Mouse (Mus musculus) small intestine, adult 2 months (tissue): ENCODE data around the gene Pou2f2.

ENCODE experiments used
- CTCF ChIP-seq: fragments of 200-500 bp; IDR thresholded peaks from 2 replicates; pipeline ENCODE4 v1.5.1; 2012; ENCODE audit warnings: low read depth, mild to moderate bottlenecking, control low read depth, inconsistent platforms, low read length, moderate library complexity, mixed read lengths; ENCODE audit not compliant: insufficient replicate concordance, insufficient read length; ENCODE audit errors: extremely low read depth
- POLR2A ChIP-seq: fragments of 200-500 bp; IDR thresholded peaks from 2 replicates; pipeline ENCODE4 v1.6.1; 2012; ENCODE audit warnings: low read depth, mild to moderate bottlenecking, control low read depth, inconsistent platforms, low read length, moderate library complexity

GRCm38 (mm10) chr7:25150151-25150663, 29.3 kb downstream of the Pou2f2 start:
- TF ChIP-seq CTCF (no peak), POLR2A (no peak)
